Mouse (Mus musculus): ENCODE results near the gene H1fx.

- TF ChIP-seq CTCF (IDR thresholded peaks at IDR 0.05; ENCODE audit: control insufficient read depth, insufficient read depth, insufficient read length) (no peak), MYOG (IDR thresholded peaks at IDR 0.05; ENCODE audit: control insufficient read depth, extremely low read depth, insufficient read length) (no peak), MAX (IDR thresholded peaks at IDR 0.05) (no peak), MYOD1 (IDR thresholded peaks at IDR 0.05; ENCODE audit: control insufficient read depth, insufficient read length, low read depth) (no peak), USF1 (IDR thresholded peaks at IDR 0.05; ENCODE audit: low read depth) (no peak), CEBPB (IDR thresholded peaks at IDR 0.05; ENCODE audit: low read depth) (no peak)
Measured at GRCm38 (mm10) chr6:87937178-87937788, 44.2 kb downstream of the H1fx start.

Measured in C2C12 (cell line).